Mouse (Mus musculus): Measurements from ENCODE around the gene Krt17.

GRCm38 (mm10) chr11:100269821-100270332 lies 9.0 kb upstream of the Krt17 start, which contains the start of gene Krt42:
- TF ChIP-seq USF1 (IDR thresholded peaks at IDR 0.05; ENCODE audit: low read depth) (no peak), CTCF (IDR thresholded peaks at IDR 0.05; ENCODE audit: control insufficient read depth, insufficient read depth, insufficient read length) (no peak), CEBPB (IDR thresholded peaks at IDR 0.05; ENCODE audit: low read depth) (no peak), MYOG (IDR thresholded peaks at IDR 0.05; ENCODE audit: control insufficient read depth, extremely low read depth, insufficient read length) (no peak), MAX (IDR thresholded peaks at IDR 0.05) (no peak), MYOD1 (IDR thresholded peaks at IDR 0.05; ENCODE audit: control insufficient read depth, insufficient read length, low read depth) (no peak)

Measured in C2C12 (cell line).